Mouse (Mus musculus) retina, adult 2 months (tissue): ENCODE measurements around the gene Atat1.
A peak's percentile ranks its signal among the peaks of the same experiment; 100 is the strongest.

ENCODE experiments used
- DNase-seq: peaks from one replicate; pipeline ENCODE4 v3.0.0-alpha.2; 2012; ENCODE audit warnings: low read depth, low spot score

Gene Atat1

GRCm38 (mm10) chr17:35917463-35918251 is 7.8 kb upstream of the Atat1 start:
- DNase-seq = peak; percentile 70

GRCm38 (mm10) chr17:35917143-35917462 is 7.2 kb upstream of the Atat1 start:
- no peak for DNase-seq

- DNase-seq = peak; percentile 99
Measured at GRCm38 (mm10) chr17:35916297-35917142, 6.6 kb upstream of the Atat1 start, which contains the start of the genes Mrps18b and Ppp1r10. Gene Mrps18b (minus strand): TSS chr17:35916389. Gene Ppp1r10 (plus strand): TSS chr17:35916434.

GRCm38 (mm10) chr17:35915538-35916296 is 5.8 kb upstream of the Atat1 start:
- DNase-seq = no peak

GRCm38 (mm10) chr17:35914975-35915374 is 5.1 kb upstream of the Atat1 start:
- DNase-seq = no peak

GRCm38 (mm10) chr17:35909186-35909918 is 523 bp downstream of the Atat1 start:
- no peak for DNase-seq

GRCm38 (mm10) chr17:35907609-35908008 is 2.3 kb downstream of the Atat1 start:
- DNase-seq = no peak

GRCm38 (mm10) chr17:35905587-35905986 is 4.3 kb downstream of the Atat1 start:
- no peak for DNase-seq

GRCm38 (mm10) chr17:35903992-35904355 is 5.9 kb downstream of the Atat1 start:
- no peak for DNase-seq

GRCm38 (mm10) chr17:35903343-35903991 is 6.4 kb downstream of the Atat1 start:
- no peak for DNase-seq

- no peak for DNase-seq
Measured at GRCm38 (mm10) chr17:35900636-35901035, 9.2 kb downstream of the Atat1 start.

GRCm38 (mm10) chr17:35897644-35898573 is 12.0 kb downstream of the Atat1 start:
- DNase-seq = no peak

- DNase-seq = peak; percentile 86
Measured at GRCm38 (mm10) chr17:35896781-35897643, 12.9 kb downstream of the Atat1 start, which contains the start of gene 2310061I04Rik. Gene 2310061I04Rik (minus strand): TSS chr17:35897431.

- no peak for DNase-seq
Measured at GRCm38 (mm10) chr17:35887725-35888124, 22.1 kb downstream of the Atat1 start.

- DNase-seq = no peak
Measured at GRCm38 (mm10) chr17:35883777-35884176, 26.1 kb downstream of the Atat1 start.

- no peak for DNase-seq
Measured at GRCm38 (mm10) chr17:35882924-35883323, 27.0 kb downstream of the Atat1 start.

GRCm38 (mm10) chr17:35879245-35880057 is 30.4 kb downstream of the Atat1 start, which contains the start of gene Dhx16:
Gene Dhx16 (plus strand): TSS chr17:35879819.
- peak; percentile 91 for DNase-seq

- DNase-seq = no peak
Measured at GRCm38 (mm10) chr17:35874721-35875120, 35.2 kb downstream of the Atat1 start.
